Mouse (Mus musculus): Measurements from ENCODE around the gene Kif3b.
"Not testable (repeated sequence)": the region's sequence is repeated elsewhere in the genome, so short reads cannot be mapped to it uniquely, and the experiment has no call there.

The Kif3b gene

GRCm38 (mm10) chr2:153290938-153291928 lies at the start of gene Kif3b:
Gene Kif3b (plus strand): TSS chr2:153291413.
- DNase-seq (ENCODE audit: low read depth): peak; percentile 48

GRCm38 (mm10) chr2:153242156-153242555 lies 49.1 kb upstream of the Kif3b start:
- no peak for DNase-seq (ENCODE audit: low read depth)

- no peak for DNase-seq (ENCODE audit: low read depth)
Observed at GRCm38 (mm10) chr2:153249751-153250150, 41.5 kb upstream of the Kif3b start.

DNA sequence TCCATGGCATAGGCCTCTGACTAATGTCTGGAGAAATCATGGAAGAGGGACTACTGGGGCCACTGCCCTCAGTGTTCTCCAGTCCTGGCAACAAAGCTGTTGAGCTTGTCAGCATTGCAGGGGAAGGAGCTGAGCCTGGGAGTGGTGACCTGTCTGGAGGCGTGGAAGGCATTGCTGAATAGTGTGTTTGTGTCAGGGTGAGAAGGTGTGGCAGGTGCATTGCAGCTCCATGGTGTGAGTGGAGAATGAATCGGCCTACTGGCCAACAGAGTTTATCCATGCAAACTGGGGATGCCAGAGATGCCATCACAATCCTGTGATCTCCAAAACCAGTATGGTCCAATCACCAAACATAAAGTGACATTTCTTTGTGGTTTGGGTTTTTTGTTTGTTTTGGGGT lies 34.6 kb upstream of the Kif3b start:
- no peak for DNase-seq (ENCODE audit: low read depth)

DNA sequence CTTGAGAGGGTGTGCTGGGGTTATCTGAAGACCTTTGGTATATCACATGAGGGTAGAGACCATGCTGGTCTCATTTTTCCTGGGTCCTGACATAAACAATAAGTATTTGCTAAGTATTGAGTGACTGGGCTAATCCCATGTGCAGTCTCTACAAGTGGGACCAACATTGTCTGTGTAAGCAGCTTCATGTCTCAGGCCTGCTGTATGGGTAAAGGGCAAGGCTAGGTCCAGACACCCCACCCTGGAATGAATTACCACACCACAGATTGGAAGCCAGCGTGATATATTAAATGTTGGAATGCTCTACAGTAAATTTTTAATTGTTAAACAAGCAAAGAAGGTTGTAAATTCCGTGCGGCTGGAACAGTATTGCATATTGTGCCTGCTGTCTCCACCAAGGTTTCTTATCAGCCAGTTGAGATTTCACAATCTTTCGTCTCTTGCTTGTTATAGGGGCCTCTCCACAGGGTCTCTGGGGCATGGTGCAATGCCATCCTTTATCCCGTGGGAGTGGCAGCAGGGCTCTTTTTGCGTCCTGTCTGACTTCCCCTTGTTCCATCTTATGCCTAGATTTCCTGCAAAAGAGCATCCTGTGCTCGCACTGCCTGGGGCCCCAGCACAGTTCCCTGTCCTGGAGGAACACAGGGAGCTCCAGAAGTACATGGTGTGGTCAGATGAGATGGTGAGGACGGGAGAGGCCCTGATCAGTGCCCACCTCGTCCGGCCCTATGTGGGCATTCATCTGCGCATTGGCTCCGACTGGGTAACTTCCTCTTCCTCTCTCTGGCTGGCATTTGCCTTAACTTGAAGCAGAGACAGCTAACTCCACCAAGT lies 32.0 kb upstream of the Kif3b start:
- no peak for DNase-seq (ENCODE audit: low read depth)

DNA sequence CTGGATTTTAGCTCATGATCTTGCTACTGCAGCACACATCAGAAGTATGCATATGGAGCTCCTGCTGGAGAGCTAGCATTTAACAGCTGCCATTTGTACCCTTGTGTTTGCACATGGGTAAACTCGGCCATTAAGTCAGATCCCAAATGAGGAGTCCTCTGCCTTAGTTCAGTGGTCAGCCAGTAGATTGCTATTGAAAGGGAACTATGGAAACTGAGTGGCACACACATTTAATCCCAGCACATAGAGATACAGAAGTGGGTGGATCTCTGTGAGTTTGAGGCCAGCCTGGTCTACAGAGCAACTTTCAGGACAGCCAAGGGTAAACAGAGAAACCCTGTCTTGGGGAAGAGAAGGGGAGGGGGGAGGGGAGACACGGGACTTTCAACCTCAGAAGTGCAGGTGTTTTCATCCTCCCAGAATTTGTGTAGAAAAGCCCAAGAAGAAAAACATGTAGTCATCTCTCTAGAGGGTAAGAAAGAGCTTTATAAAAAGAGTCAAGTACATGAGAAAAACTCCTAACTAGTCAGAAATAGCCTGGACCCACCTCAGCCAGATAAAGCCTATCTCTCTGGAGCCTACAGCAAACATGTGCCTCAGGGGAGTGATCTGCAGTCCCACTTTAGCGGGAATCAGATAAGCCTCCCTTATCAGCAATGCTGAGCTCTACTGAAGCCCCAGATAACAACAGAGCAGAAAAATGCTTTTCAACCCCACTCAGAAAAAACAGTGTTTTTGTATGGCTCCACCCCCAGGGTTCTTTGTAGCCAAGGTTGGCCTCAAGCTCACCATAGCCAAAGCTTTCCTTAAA lies 31.1 kb upstream of the Kif3b start:
- no peak for DNase-seq (ENCODE audit: low read depth)

- no peak for DNase-seq (ENCODE audit: low read depth)
Observed at GRCm38 (mm10) chr2:153263053-153263452, 28.2 kb upstream of the Kif3b start.

- no peak for DNase-seq (ENCODE audit: low read depth)
Observed at GRCm38 (mm10) chr2:153267331-153267730, 23.9 kb upstream of the Kif3b start.

DNA sequence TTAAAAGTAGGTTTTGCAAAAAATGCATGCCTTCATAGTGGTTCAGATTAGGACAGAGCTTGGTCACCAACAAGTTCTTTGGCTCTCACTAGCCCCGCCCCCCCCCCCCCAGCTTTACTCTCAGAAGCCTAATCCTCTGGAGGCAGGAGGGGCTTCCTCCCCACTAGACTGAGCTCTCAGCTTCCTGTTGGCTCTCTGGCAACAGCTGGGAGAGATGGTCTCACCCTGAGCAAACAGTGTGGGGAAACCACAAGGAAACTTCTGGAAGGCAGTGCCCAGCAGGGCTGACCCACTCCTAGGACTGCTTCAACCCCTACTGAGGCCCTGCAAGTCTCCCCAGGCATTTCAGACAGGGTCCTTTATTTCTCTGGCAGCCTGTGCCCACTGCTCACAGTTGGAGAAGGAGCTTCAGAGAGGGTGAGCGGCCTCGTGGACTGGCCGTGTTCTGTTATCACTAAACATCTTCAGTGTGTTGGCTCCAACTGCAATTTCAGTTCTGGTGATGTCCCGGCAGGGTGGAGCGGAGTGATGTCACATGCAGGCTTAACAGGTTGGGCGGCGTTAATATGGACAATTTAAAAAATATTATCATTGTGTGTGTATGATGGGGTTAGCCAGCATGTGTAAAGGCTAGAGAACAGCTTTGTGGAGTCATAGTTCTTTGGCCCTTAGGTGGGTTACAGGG lies 20.8 kb upstream of the Kif3b start:
- DNase-seq (ENCODE audit: low read depth): not testable (repeated sequence)

GRCm38 (mm10) chr2:153274200-153274918 lies 16.9 kb upstream of the Kif3b start:
- DNase-seq (ENCODE audit: low read depth): not testable (repeated sequence)

DNA sequence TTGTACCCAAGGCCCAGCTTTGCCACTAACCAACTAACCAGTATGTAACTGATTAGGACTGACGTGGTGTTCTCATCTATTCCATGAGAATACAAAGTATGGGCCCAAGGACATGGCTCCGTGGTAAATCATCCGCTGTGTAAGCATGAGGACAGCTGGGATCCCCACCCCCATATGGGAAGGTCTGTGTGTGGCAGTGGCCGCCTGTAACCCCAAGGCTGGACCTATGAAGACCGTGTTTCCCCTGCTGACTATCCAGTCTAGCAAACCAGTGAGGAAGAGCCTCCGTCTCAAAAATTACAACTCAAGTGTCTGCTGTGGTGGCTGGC lies 16.3 kb upstream of the Kif3b start:
- no peak for DNase-seq (ENCODE audit: low read depth)

DNA sequence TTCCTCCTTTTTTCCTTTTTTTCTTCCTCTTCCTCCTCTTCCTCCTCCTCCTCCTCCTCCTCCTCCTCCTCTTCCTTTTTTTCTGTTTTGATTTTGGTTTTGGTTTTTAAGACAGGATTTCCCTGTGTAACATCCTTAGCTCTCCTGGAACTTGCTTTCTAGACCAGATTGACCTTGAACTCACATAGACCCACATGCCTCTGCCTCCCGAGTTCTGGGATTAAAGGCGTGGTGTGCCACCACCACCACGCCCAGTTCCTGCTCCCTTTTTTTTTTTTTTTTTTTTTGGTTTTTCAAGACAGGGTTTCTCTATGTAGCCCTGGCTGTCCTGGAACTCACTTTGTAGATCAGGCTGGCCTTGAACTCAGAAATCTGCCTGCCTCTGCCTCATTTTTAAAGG lies 15.6 kb upstream of the Kif3b start:
- not testable (repeated sequence) for DNase-seq (ENCODE audit: low read depth)

GRCm38 (mm10) chr2:153276440-153276839 lies 14.8 kb upstream of the Kif3b start:
- no peak for DNase-seq (ENCODE audit: low read depth)

DNA sequence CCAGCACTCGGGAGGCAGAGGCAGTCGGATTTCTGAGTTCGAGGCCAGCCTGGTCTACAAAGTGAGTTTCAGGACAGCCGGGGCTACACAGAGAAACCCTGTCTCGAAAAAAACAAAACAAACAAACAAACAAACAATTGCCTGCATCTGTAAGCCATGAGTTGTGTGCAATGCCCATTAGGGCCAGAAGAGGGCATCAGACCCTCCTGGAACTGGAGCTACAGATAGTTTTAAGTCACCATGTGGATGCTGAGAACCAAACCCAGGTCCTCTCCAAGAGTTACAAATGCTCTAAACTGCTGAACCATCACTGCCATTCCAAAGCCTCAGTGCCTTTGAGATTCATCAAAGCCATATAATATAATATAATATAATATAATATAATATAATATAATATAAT lies 14.4 kb upstream of the Kif3b start:
- DNase-seq (ENCODE audit: low read depth): not testable (repeated sequence)

- no peak for DNase-seq (ENCODE audit: low read depth)
Observed at GRCm38 (mm10) chr2:153278357-153278756, 12.9 kb upstream of the Kif3b start.

DNA sequence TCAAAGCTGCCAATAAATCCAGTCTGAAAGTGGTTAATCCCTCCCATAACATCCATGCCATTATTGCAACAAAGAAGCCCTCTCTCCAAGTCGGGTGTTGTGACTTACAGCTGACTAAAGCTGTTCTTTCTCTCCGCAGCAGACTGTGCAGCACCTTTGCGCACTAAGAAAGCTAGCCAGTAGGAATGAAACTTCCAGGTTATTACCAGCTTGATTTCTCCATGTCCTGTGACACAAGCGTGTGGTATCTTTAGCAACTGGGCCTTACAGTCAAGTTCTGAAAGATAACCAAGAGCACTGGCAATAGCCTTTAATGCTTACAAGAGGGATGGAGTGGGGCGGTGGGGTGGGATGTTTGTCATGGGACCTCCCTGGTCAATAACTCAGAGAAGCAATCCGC lies 7.3 kb upstream of the Kif3b start:
- no peak for DNase-seq (ENCODE audit: low read depth)

GRCm38 (mm10) chr2:153286524-153286923 lies 4.7 kb upstream of the Kif3b start:
- no peak for DNase-seq (ENCODE audit: low read depth)

GRCm38 (mm10) chr2:153287835-153288234 lies 3.4 kb upstream of the Kif3b start:
- DNase-seq (ENCODE audit: low read depth): no peak

DNA sequence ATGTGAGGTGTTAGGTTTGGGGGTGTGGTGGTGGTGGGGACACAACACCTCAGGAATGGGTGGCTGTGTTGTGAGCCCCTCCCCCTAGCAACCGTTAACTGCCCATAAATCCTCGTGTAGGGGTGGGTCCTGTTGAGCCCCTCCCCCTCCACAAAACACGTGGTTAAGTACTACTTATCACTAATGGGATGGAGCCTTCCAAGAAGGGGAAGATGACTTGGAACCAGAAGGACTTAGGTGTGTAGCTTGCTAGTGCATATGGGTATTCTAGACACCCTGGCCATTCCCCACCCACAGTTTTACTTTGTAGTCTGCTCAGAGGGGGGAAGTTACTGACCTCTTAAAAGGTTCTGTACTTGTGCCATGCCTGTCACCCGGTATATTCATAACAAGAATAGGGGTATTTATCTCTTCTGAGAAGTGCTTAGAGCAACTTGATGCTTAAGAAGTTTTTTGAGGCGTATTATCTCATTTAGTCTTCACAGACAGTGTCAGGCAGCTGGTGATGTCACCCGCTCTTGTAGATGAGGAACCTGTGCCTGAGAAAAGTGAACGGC lies 1.2 kb downstream of the Kif3b start:
- no peak for DNase-seq (ENCODE audit: low read depth)

DNA sequence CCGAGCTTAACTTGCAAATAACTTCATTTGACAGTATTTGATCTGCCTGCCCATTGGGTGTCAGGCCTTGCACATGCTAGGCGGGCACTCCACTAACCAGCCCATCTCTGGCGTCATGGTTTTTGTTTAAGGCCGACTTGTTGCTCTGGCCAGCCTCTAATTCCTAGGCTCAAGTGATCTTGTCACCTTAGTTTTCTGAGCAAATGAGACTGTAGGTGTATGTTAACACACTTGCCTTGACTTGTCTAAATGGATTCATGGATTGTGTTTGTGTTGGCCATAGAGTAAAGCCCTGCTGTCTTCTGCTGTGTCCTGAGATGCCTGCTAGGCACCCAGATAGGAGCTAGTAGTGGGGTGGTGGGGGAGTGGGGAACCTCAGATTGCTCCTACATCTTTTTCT lies 4.0 kb downstream of the Kif3b start:
- DNase-seq (ENCODE audit: low read depth): no peak

DNA sequence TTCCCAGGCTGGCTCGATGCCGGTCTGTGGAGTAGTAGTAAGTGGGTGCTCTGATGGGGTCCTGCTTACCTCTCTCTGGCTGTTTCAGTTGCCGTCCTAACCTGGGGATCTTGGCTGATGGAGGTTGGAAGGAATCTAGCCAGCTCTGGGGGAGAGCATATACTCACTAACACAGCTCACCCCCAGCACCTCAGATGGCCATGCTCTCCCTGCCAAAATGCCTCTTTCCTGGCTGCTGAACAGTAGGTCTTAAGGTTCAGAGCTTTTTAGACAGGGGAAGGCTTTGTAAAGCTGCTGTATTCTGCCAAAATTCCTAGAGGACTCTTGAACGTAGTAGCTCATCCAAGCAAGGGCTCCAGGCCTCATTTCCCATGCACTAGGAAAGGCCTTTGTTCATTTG lies 6.6 kb downstream of the Kif3b start:
- no peak for DNase-seq (ENCODE audit: low read depth)
